Comparison of ENCODE assay signal across 8 mouse cellular contexts in genomic region chr16:32913212-32913611, GRCm38 (mm10). TPM values are rescaled to one million over a fixed set of nuclear protein-coding genes. Genes with fewer than 3 reads are reported as not detected.
DNase-seq lines count a peak whose midpoint lies in the region; ATAC-seq and TF ChIP-seq lines count a peak whose summit lies in the region.

No protein-coding gene starts in this region.

- no peak overlapping the region; the same call in 1 of the 2 replicates for H3K27ac ChIP-seq in heart, embryonic 10.5 days
- no peak overlapping the region for H3K27ac ChIP-seq in lung, postnatal 0 days (ENCODE audit: low read length)
- H3K27ac ChIP-seq in liver, embryonic 14.5 days, result no peak overlapping the region
- H3K27ac ChIP-seq in stomach, embryonic 16.5 days (ENCODE audit: low read length), result no peak overlapping the region

- no peak for ATAC-seq in lung, postnatal 0 days
- ATAC-seq in liver, embryonic 14.5 days (ENCODE audit: insufficient read depth), result no peak
- ATAC-seq in stomach, embryonic 16.5 days (ENCODE audit: insufficient read depth, low FRiP score), result no peak

- TF ChIP-seq EP300 in lung, postnatal 0 days (IDR thresholded peaks at IDR 0.05), result no peak
- no peak for TF ChIP-seq EP300 in liver, embryonic 14.5 days (IDR thresholded peaks at IDR 0.05; ENCODE audit: low read depth)

- WGBS in heart, embryonic 10.5 days, result 58% methylated on average over 7 of the region's 7 CpGs
- WGBS in lung, postnatal 0 days, result 45% methylated on average over 7 of the region's 7 CpGs
- WGBS in liver, embryonic 14.5 days (ENCODE audit: insufficient replicate concordance), result 55% methylated on average over 7 of the region's 7 CpGs
- WGBS in stomach, embryonic 16.5 days, result 51% methylated on average over 7 of the region's 7 CpGs

- H3K36me3 ChIP-seq in heart, embryonic 10.5 days, result 0 out of 2 replicates have a peak, but pooled peaks cover under 1% of the 10 kb centered on the region
- H3K36me3 ChIP-seq in lung, postnatal 0 days (ENCODE audit: insufficient read depth, low read length), result no peaks in the 10 kb centered on the region
- no peaks in the 10 kb centered on the region for H3K36me3 ChIP-seq in liver, embryonic 14.5 days (replicated peaks; ENCODE audit: control insufficient read depth, insufficient read depth, low read depth)
- H3K36me3 ChIP-seq in stomach, embryonic 16.5 days (ENCODE audit: control insufficient read depth, insufficient read depth, low read length), result no peaks in the 10 kb centered on the region

- DNase-seq in heart, embryonic 10.5 days (ENCODE audit: low spot score), result no peak
- DNase-seq in heart, adult 8-10 months (ENCODE audit: low spot score), result no peak
- DNase-seq in lung, postnatal 0 days (ENCODE audit: low spot score), result no peak
- DNase-seq in lung, postnatal 4 days, result no peak
- no peak for DNase-seq in liver, embryonic 14.5 days (ENCODE audit: low read depth in 3 of 3, low spot score in 3 of 3)
- no peak for DNase-seq in layer of hippocampus, postnatal 36 days
- DNase-seq in kidney, adult 9 months, result no peak

- H3K27me3 ChIP-seq in heart, embryonic 10.5 days (ENCODE audit: insufficient read depth, poor library complexity, severe bottlenecking), result no peaks in the 10 kb centered on the region
- no peaks in the 10 kb centered on the region for H3K27me3 ChIP-seq in lung, postnatal 0 days (replicated peaks; ENCODE audit: insufficient read depth, low read length)
- H3K27me3 ChIP-seq in liver, embryonic 14.5 days (ENCODE audit: control insufficient read depth, insufficient read depth, low read length), result no peaks in the 10 kb centered on the region
- no peaks in the 10 kb centered on the region for H3K27me3 ChIP-seq in stomach, embryonic 16.5 days (ENCODE audit: control insufficient read depth, insufficient read depth, low read length)

- H3K4me3 ChIP-seq in heart, embryonic 10.5 days, result peak overlapping the region; percentile 97
- H3K4me3 ChIP-seq in lung, postnatal 0 days (ENCODE audit: low read depth, low read length), result no peak overlapping the region
- H3K4me3 ChIP-seq in liver, embryonic 14.5 days (ENCODE audit: insufficient read depth in 1 of 2, low read depth in 2 of 2, low read length in 2 of 2), result peak overlapping the region in 1 of 2 experiments; percentile 84; a peak in 2 of 4 replicates
- peak overlapping the region; percentile 90; the same call in 1 of the 2 replicates for H3K4me3 ChIP-seq in stomach, embryonic 16.5 days (replicated peaks; ENCODE audit: low read length)

- peak overlapping the region; percentile 68; the same call in 1 of the 2 replicates for H3K4me2 ChIP-seq in lung, postnatal 0 days (replicated peaks; ENCODE audit: low read depth, low read length)
- H3K4me2 ChIP-seq in liver, embryonic 14.5 days (ENCODE audit: low read depth), result peak overlapping the region; percentile 83
- peak overlapping the region; percentile 71 for H3K4me2 ChIP-seq in stomach, embryonic 16.5 days (ENCODE audit: low read depth, low read length)

- H3K9me3 ChIP-seq in heart, embryonic 10.5 days, result no peaks in the 10 kb centered on the region
- no peaks in the 10 kb centered on the region for H3K9me3 ChIP-seq in lung, postnatal 0 days (ENCODE audit: low read length)
- no peaks in the 10 kb centered on the region for H3K9me3 ChIP-seq in liver, embryonic 14.5 days (ENCODE audit: control insufficient read depth, low read length)
- no peaks in the 10 kb centered on the region for H3K9me3 ChIP-seq in stomach, embryonic 16.5 days (replicated peaks; ENCODE audit: control insufficient read depth, low read length)

- H3K4me1 ChIP-seq in heart, embryonic 10.5 days, result peaks cover 5% of the 10 kb centered on the region; the same call in 1 of the 2 replicates
- H3K4me1 ChIP-seq in lung, postnatal 0 days (ENCODE audit: insufficient read depth, low read depth, low read length), result no peaks in the 10 kb centered on the region; the same call in 1 of the 2 replicates
- peaks cover 2 to 5% of the 10 kb centered on the region in 2 experiments for H3K4me1 ChIP-seq in liver, embryonic 14.5 days (replicated peaks; ENCODE audit: control insufficient read depth in 2 of 2, insufficient read depth in 2 of 2, low read length in 1 of 2)
- H3K4me1 ChIP-seq in stomach, embryonic 16.5 days (ENCODE audit: control insufficient read depth, insufficient read depth, low read length), result peaks cover 10% of the 10 kb centered on the region

- H3K9ac ChIP-seq in lung, postnatal 0 days (replicated peaks; ENCODE audit: low read depth), result no peak overlapping the region
- peak overlapping the region; percentile 86 for H3K9ac ChIP-seq in liver, embryonic 14.5 days (replicated peaks)
- H3K9ac ChIP-seq in stomach, embryonic 16.5 days (ENCODE audit: low read length), result no peak overlapping the region

- no peak for TF ChIP-seq CTCF in lung, postnatal 0 days (IDR thresholded peaks at IDR 0.05)
- TF ChIP-seq CTCF in liver, embryonic 14.5 days (IDR thresholded peaks at IDR 0.05; ENCODE audit: low read depth), result no peak

RNA-seq across cellular contexts. Expression of gene Lrch3, which starts 0.7 kb away (rescaled TPM):
- polyA plus RNA-seq in heart, embryonic 10.5 days (2016; fragmentation: Nextera tagmentation; extraction: Ambion mirVana), result 23.7 and 26.6 TPM in 2 replicates
- 10 to 100 TPM; 21.5 to 26.3 (median 22.7) TPM for total RNA-seq in heart, adult 8-10 months (2022)
- polyA plus RNA-seq in lung, postnatal 0 days (2015; fragmentation: Nextera tagmentation; extraction: Ambion mirVana), result 15.7 and 17.3 TPM in 2 replicates
- polyA plus RNA-seq in liver, embryonic 14.5 days (2012; rRNA removed), result 5.0 and 6.3 TPM in 2 replicates
- polyA plus RNA-seq in liver, embryonic 14.5 days (2014; fragmentation: Nextera tagmentation; extraction: Ambion mirVana), result 3.9 and 4.9 TPM in 2 replicates
- 14.8 and 15.5 TPM in 2 replicates for polyA plus RNA-seq in stomach, embryonic 16.5 days (2015; fragmentation: Nextera tagmentation; extraction: Ambion mirVana)
- total RNA-seq in layer of hippocampus, postnatal 36 days (2021), result 10 to 100 TPM; 43.8 to 47.4 TPM

RNA-seq across cellular contexts. Expression of gene Rubcn, which starts 35.6 kb away (rescaled TPM):
- 23.5 and 34.5 TPM in 2 replicates for polyA plus RNA-seq in heart, embryonic 10.5 days (2016; fragmentation: Nextera tagmentation; extraction: Ambion mirVana)
- total RNA-seq in heart, adult 8-10 months (2022), result 10 to 100 TPM; 30.7 to 37.0 (median 34.2) TPM
- 12.9 and 13.3 TPM in 2 replicates for polyA plus RNA-seq in lung, postnatal 0 days (2015; fragmentation: Nextera tagmentation; extraction: Ambion mirVana)
- polyA plus RNA-seq in liver, embryonic 14.5 days (2012; rRNA removed), result 3.9 and 4.2 TPM in 2 replicates
- 3.1 and 4.3 TPM in 2 replicates for polyA plus RNA-seq in liver, embryonic 14.5 days (2014; fragmentation: Nextera tagmentation; extraction: Ambion mirVana)
- polyA plus RNA-seq in stomach, embryonic 16.5 days (2015; fragmentation: Nextera tagmentation; extraction: Ambion mirVana), result 24.3 and 24.7 TPM in 2 replicates
- 10 to 100 TPM; 61.4 to 62.4 TPM for total RNA-seq in layer of hippocampus, postnatal 36 days (2021)

RNA-seq across cellular contexts. Expression of gene Fyttd1, which starts 35.9 kb away (rescaled TPM):
- 122 and 149 TPM in 2 replicates for polyA plus RNA-seq in heart, embryonic 10.5 days (2016; fragmentation: Nextera tagmentation; extraction: Ambion mirVana)
- total RNA-seq in heart, adult 8-10 months (2022), result 100 to 1,000 TPM in 3 of 4 experiments, 10 to 100 TPM in 1; 94.2 to 123 (median 109) TPM
- 63.5 and 70.1 TPM in 2 replicates for polyA plus RNA-seq in lung, postnatal 0 days (2015; fragmentation: Nextera tagmentation; extraction: Ambion mirVana)
- polyA plus RNA-seq in liver, embryonic 14.5 days (2012; rRNA removed), result 5.7 and 9.8 TPM in 2 replicates
- polyA plus RNA-seq in liver, embryonic 14.5 days (2014; fragmentation: Nextera tagmentation; extraction: Ambion mirVana), result 33.3 and 33.9 TPM in 2 replicates
- 85.2 and 92.5 TPM in 2 replicates for polyA plus RNA-seq in stomach, embryonic 16.5 days (2015; fragmentation: Nextera tagmentation; extraction: Ambion mirVana)
- 100 to 1,000 TPM; 114 to 118 TPM for total RNA-seq in layer of hippocampus, postnatal 36 days (2021)
